26 mouse cellular contexts compared by ENCODE assay signal in genomic region chr2:131307822-131308221, GRCm38 (mm10). TPM values are rescaled to one million over a fixed set of nuclear protein-coding genes. Genes with fewer than 3 reads are reported as not detected.
DNase-seq lines count a peak whose midpoint lies in the region; ATAC-seq and TF ChIP-seq lines count a peak whose summit lies in the region.
"Had no signal": no experiment of that assay in that cellular context is flagged by ENCODE, and none has a peak within 500 bp of the region (broad histone marks: within the 10 kb centered on the region; RNA-seq: fewer than 3 reads in every experiment).

No protein-coding gene starts in this region.

- no peaks in the 10 kb centered on the region for H3K27me3 ChIP-seq in liver, adult 2 months (ENCODE audit: control insufficient read depth, insufficient read depth, low read length)
- H3K27me3 ChIP-seq in liver, embryonic 11.5 days (replicated peaks; ENCODE audit: control insufficient read depth, insufficient read depth, low read length), result no peaks in the 10 kb centered on the region
- H3K27me3 ChIP-seq in kidney, embryonic 14.5 days (ENCODE audit: control insufficient read depth, insufficient read depth, low read length), result no peaks in the 10 kb centered on the region
- H3K27me3 ChIP-seq: embryonic facial prominence, embryonic 13.5 days; forebrain, embryonic 13.5 days; hindbrain, embryonic 15.5 days; Patski had no signal

- H3K79me2 ChIP-seq in liver, adult 2 months (ENCODE audit: control insufficient read depth, insufficient read depth, low read length), result peaks cover 3% of the 10 kb centered on the region; the same call in 1 of the 2 replicates

- WGBS in liver, adult 2 months, result 36% methylated on average over 2 of the region's 2 CpGs
- WGBS in liver, embryonic 11.5 days, result 78% methylated on average over 2 of the region's 2 CpGs
- 92% methylated on average over 2 of the region's 2 CpGs for WGBS in kidney, embryonic 14.5 days

- TF ChIP-seq CTCF in liver, adult 2 months (IDR thresholded peaks at IDR 0.05; ENCODE audit: low read depth, low read length), result no peak

- H3K4me3 ChIP-seq in liver, adult 2 months (ENCODE audit: insufficient read depth, low read depth, low read length), result no peak overlapping the region
- no peak overlapping the region for H3K4me3 ChIP-seq in liver, embryonic 11.5 days (ENCODE audit: low read depth, low read length)
- H3K4me3 ChIP-seq in brown adipose tissue, adult 24 weeks (ENCODE audit: insufficient read depth, low read depth, low read length), result no peak overlapping the region
- no peak overlapping the region for H3K4me3 ChIP-seq in kidney, embryonic 14.5 days (ENCODE audit: low read length)
- H3K4me3 ChIP-seq: embryonic facial prominence, embryonic 10.5 days; embryonic facial prominence, embryonic 13.5 days; erythroblast, embryonic 14.5 days; forebrain, embryonic 10.5 days; forebrain, embryonic 13.5 days; hindbrain, embryonic 15.5 days had no signal

- H3K27ac ChIP-seq in liver, adult 2 months (replicated peaks; ENCODE audit: insufficient read depth, low read depth, low read length), result peak overlapping the region; percentile 63
- H3K27ac ChIP-seq in liver, embryonic 11.5 days (ENCODE audit: low read depth, low read length), result no peak overlapping the region
- peak overlapping the region; percentile 88 for H3K27ac ChIP-seq in brown adipose tissue, adult 24 weeks (replicated peaks; ENCODE audit: low read depth, low read length)
- no peak overlapping the region for H3K27ac ChIP-seq in kidney, embryonic 14.5 days (ENCODE audit: low read depth, low read length)
- H3K27ac ChIP-seq: embryonic facial prominence, embryonic 10.5 days; embryonic facial prominence, embryonic 13.5 days; forebrain, embryonic 10.5 days; forebrain, embryonic 13.5 days; hindbrain, embryonic 15.5 days had no signal

- DNase-seq in adrenal gland, adult 2 months, result peak; percentile 33
- no peak for DNase-seq in adrenal gland, adult 18-20 months (ENCODE audit: low spot score in 2 of 2)
- DNase-seq in embryo, embryonic 10.5 days (ENCODE audit: low spot score), result peak; percentile 31
- DNase-seq in embryo, embryonic 9.5 days (ENCODE audit: extremely low spot score), result no peak
- peak; percentile 99 for DNase-seq in liver, adult 2 months (ENCODE audit: extremely low read depth, low read depth, low spot score)
- no peak for DNase-seq in liver, embryonic 11.5 days (ENCODE audit: low spot score)
- DNase-seq: cerebellum, adult 18-20 months; cerebellum, adult 9-10 months; cerebellum, postnatal 14 days; gastrocnemius, postnatal 10 days; gastrocnemius, postnatal 36 days; heart, postnatal 36 days; kidney, adult 2 months had no signal

- ATAC-seq in liver, embryonic 11.5 days (replicated peaks; ENCODE audit: low FRiP score), result no peak
- no peak for ATAC-seq in kidney, embryonic 14.5 days (ENCODE audit: low FRiP score, low TSS enrichment)
- ATAC-seq: forebrain, embryonic 13.5 days; forebrain, embryonic 16.5 days; intestine, postnatal 0 days; Patski had no signal

- peaks cover 9% of the 10 kb centered on the region; the same call in 1 of the 2 replicates for H3K4me1 ChIP-seq in liver, adult 2 months (ENCODE audit: control insufficient read depth, insufficient read depth, low read length)
- H3K4me1 ChIP-seq in liver, embryonic 11.5 days (replicated peaks; ENCODE audit: control insufficient read depth, insufficient read depth, low read length), result no peaks in the 10 kb centered on the region
- 0 out of 2 replicates have a peak, but pooled peaks cover 2% of the 10 kb centered on the region for H3K4me1 ChIP-seq in brown adipose tissue, adult 24 weeks (ENCODE audit: control insufficient read depth, insufficient read depth, insufficient read length, low read length)
- H3K4me1 ChIP-seq in kidney, embryonic 14.5 days (ENCODE audit: control insufficient read depth, insufficient read depth, low read length), result no peaks in the 10 kb centered on the region
- H3K4me1 ChIP-seq: embryonic facial prominence, embryonic 13.5 days; forebrain, embryonic 10.5 days; forebrain, embryonic 13.5 days; hindbrain, embryonic 15.5 days had no signal

- no peaks in the 10 kb centered on the region for H3K9me3 ChIP-seq in liver, embryonic 11.5 days (ENCODE audit: control insufficient read depth, low read length)
- H3K9me3 ChIP-seq in kidney, embryonic 14.5 days (ENCODE audit: control insufficient read depth, low read length), result no peaks in the 10 kb centered on the region
- H3K9me3 ChIP-seq: embryonic facial prominence, embryonic 10.5 days; embryonic facial prominence, embryonic 13.5 days; forebrain, embryonic 10.5 days; forebrain, embryonic 13.5 days; G1E; hindbrain, embryonic 15.5 days had no signal

- no peak overlapping the region for H3K4me2 ChIP-seq in liver, embryonic 11.5 days
- no peak overlapping the region for H3K4me2 ChIP-seq in kidney, embryonic 14.5 days (replicated peaks; ENCODE audit: low read depth, low read length)
- H3K4me2 ChIP-seq: embryonic facial prominence, embryonic 13.5 days; forebrain, embryonic 13.5 days; heart, embryonic 11.5 days; hindbrain, embryonic 15.5 days had no signal

- H3K36me3 ChIP-seq in liver, adult 2 months (ENCODE audit: control insufficient read depth, insufficient read depth, low read length), result peaks cover 3% of the 10 kb centered on the region; the same call in 1 of the 2 replicates
- H3K36me3 ChIP-seq in liver, embryonic 11.5 days (ENCODE audit: control insufficient read depth, insufficient read depth, low read length), result no peaks in the 10 kb centered on the region
- peaks cover 6% of the 10 kb centered on the region; the same call in 1 of the 2 replicates for H3K36me3 ChIP-seq in kidney, embryonic 14.5 days (ENCODE audit: control insufficient read depth, insufficient read depth, low read length)
- H3K36me3 ChIP-seq: G1E had no signal

- no peak overlapping the region for H3K9ac ChIP-seq in liver, adult 2 months (ENCODE audit: low read depth, low read length)
- H3K9ac ChIP-seq in liver, embryonic 11.5 days (ENCODE audit: low read depth, low read length), result no peak overlapping the region
- H3K9ac ChIP-seq in kidney, embryonic 14.5 days (ENCODE audit: low read depth, low read length), result no peak overlapping the region
- H3K9ac ChIP-seq: embryonic facial prominence, embryonic 13.5 days; forebrain, embryonic 13.5 days; hindbrain, embryonic 15.5 days had no signal

- TF ChIP-seq POLR2A in liver, adult 2 months (IDR thresholded peaks at IDR 0.05; ENCODE audit: extremely low read depth, insufficient read depth, low read length), result no peak

RNA-seq across cellular contexts. Expression of gene Rnf24, which starts 44.9 kb away (rescaled TPM):
- 10 to 100 TPM in 1 of 2 experiments, 1 to 10 TPM in 1; 8.6 to 13.0 TPM for total RNA-seq in adrenal gland, adult 2 months (2021)
- polyA plus RNA-seq in adrenal gland, adult 2 months (2012; rRNA removed), result 2.4 and 2.5 TPM in 2 replicates
- 10 to 100 TPM in 1 of 2 experiments, 1 to 10 TPM in 1; 9.2 to 15.1 TPM for total RNA-seq in adrenal gland, adult 18-20 months (2021)
- 2.1 and 2.9 TPM in 2 replicates for total RNA-seq in liver, adult 2 months (2014; rRNA removed)
- polyA plus RNA-seq in liver, adult 2 months (2012; rRNA removed), result 1.5 and 2.3 TPM in 2 replicates
- 1.2 and 1.7 TPM in 2 replicates for polyA plus RNA-seq in liver, embryonic 11.5 days (2014; fragmentation: Nextera tagmentation; extraction: Ambion mirVana)
- 8.5 and 13.8 TPM in 2 replicates for polyA plus RNA-seq in brown adipose tissue, adult 24 weeks (2012; ENCODE audit: insufficient read depth, insufficient read length, missing spikeins)
- polyA plus RNA-seq in kidney, embryonic 14.5 days (2014; fragmentation: Nextera tagmentation; extraction: Ambion mirVana), result 3.9 and 4.8 TPM in 2 replicates
- polyA plus RNA-seq: erythroblast, embryonic 14.5 days had no signal

RNA-seq across cellular contexts. Expression of gene Pank2, which starts 45.5 kb away (rescaled TPM):
- 10 to 100 TPM; 51.7 to 55.2 TPM for total RNA-seq in adrenal gland, adult 2 months (2021)
- polyA plus RNA-seq in adrenal gland, adult 2 months (2012; rRNA removed), result 9.8 and 10.7 TPM in 2 replicates
- 10 to 100 TPM; 44.6 to 57.6 TPM for total RNA-seq in adrenal gland, adult 18-20 months (2021)
- 16.0 and 16.2 TPM in 2 replicates for total RNA-seq in liver, adult 2 months (2014; rRNA removed)
- polyA plus RNA-seq in liver, adult 2 months (2012; rRNA removed), result 6.1 and 6.6 TPM in 2 replicates
- polyA plus RNA-seq in liver, embryonic 11.5 days (2014; fragmentation: Nextera tagmentation; extraction: Ambion mirVana), result 37.1 and 41.7 TPM in 2 replicates
- 23.4 and 38.5 TPM in 2 replicates for polyA plus RNA-seq in brown adipose tissue, adult 24 weeks (2012; ENCODE audit: insufficient read depth, insufficient read length, missing spikeins)
- polyA plus RNA-seq in kidney, embryonic 14.5 days (2014; fragmentation: Nextera tagmentation; extraction: Ambion mirVana), result 45.4 and 49.3 TPM in 2 replicates

Comparison
In these comparisons a context has a peak if more than half of its experiments do, and no peak if none do; other contexts are left out.
1. DNase-seq: peak in adrenal gland, adult 2 months (single experiment), embryo, embryonic 10.5 days (single experiment) and liver, adult 2 months (single experiment); none in adrenal gland, adult 18-20 months (0 of 2), embryo, embryonic 9.5 days (single experiment) and liver, embryonic 11.5 days (single experiment).
2. H3K27ac ChIP-seq: peak in liver, adult 2 months (single experiment) and brown adipose tissue, adult 24 weeks (single experiment); none in liver, embryonic 11.5 days (single experiment) and kidney, embryonic 14.5 days (single experiment).